Mouse (Mus musculus) kidney, postnatal 25 days (tissue): ENCODE measurements around the gene Samd8.

ENCODE experiments used
- DNase-seq, 2 experiments: peaks; one replicate each; pipeline ENCODE4 v3.0.0; 2021; ENCODE audit warnings: mixed read lengths in 2 of 2

The Samd8 gene

GRCm38 (mm10) chr14:21831830-21832403 lies 81.6 kb downstream of the Samd8 start:
- peak; percentile 38 to 72 for DNase-seq

GRCm38 (mm10) chr14:21838336-21839017 lies 88.1 kb downstream of the Samd8 start:
- peak in 1 of 2 experiments; percentile 46 for DNase-seq

GRCm38 (mm10) chr14:21841819-21842592 lies 91.7 kb downstream of the Samd8 start:
- DNase-seq, result peak in 1 of 2 experiments; percentile 29

- peak in 1 of 2 experiments; percentile 24 for DNase-seq
Observed at GRCm38 (mm10) chr14:21843263-21843662, 92.9 kb downstream of the Samd8 start.

GRCm38 (mm10) chr14:21846827-21847380 lies 96.6 kb downstream of the Samd8 start:
- DNase-seq, result peak in 1 of 2 experiments; percentile 13

GRCm38 (mm10) chr14:21847381-21848165 lies 97.2 kb downstream of the Samd8 start:
- peak; percentile 47 to 63 for DNase-seq
